Mouse (Mus musculus) heart, embryonic 14.5 days (tissue): ENCODE results near the gene Jarid2. TPM values are rescaled to one million over a fixed set of nuclear protein-coding genes. Genes with fewer than 3 reads are reported as not detected.

Experiments used
- ATAC-seq: fragments of 200-750 bp; cut with Nextera tagmentation; 2 replicates; pipeline ENCODE4 v1.8.0; 2017; ENCODE audit warnings: low read depth, moderate TSS enrichment; ENCODE audit not compliant: insufficient number of reproducible peaks, insufficient read depth, low FRiP score
- H3K27ac ChIP-seq, 2 experiments: fragments of 200-500 bp in 1 of 2; fragments of 300-500 bp in 1 of 2; sonication (generic) in 1 of 2; replicated peaks in 1 of 2; 2 replicates each; pipeline ENCODE4 v1.5.1; 2012 to 2014; ENCODE audit warnings: low read depth in 2 of 2, low read length in 2 of 2, control low read depth in 1 of 2, mild to moderate bottlenecking in 1 of 2, mixed read lengths in 1 of 2; ENCODE audit not compliant: control insufficient read depth in 1 of 2, insufficient read depth in 1 of 2
- H3K27me3 ChIP-seq: fragments of 300-500 bp; sonication (generic); 2 replicates; pipeline ENCODE4 v1.6.1; 2014; ENCODE audit warnings: mild to moderate bottlenecking, low read length, control low read depth; ENCODE audit not compliant: control insufficient read depth, insufficient read depth
- H3K36me3 ChIP-seq: fragments of 300-500 bp; sonication (generic); 2 replicates; pipeline ENCODE4 v1.6.1; 2014; ENCODE audit warnings: mild to moderate bottlenecking, control low read depth, low read length, mixed read lengths; ENCODE audit not compliant: control insufficient read depth, insufficient read depth
- H3K4me1 ChIP-seq, 2 experiments: fragments of 200-500 bp in 1 of 2; fragments of 300-500 bp in 1 of 2; sonication (generic) in 1 of 2; 2 replicates each; pipeline ENCODE4 v1.6.1; 2012 to 2014; ENCODE audit warnings: low read length in 2 of 2, control low read depth in 1 of 2, mixed read lengths in 1 of 2; ENCODE audit not compliant: control insufficient read depth in 2 of 2, insufficient read depth in 2 of 2
- H3K4me2 ChIP-seq: fragments of 300-500 bp; sonication (generic); 2 replicates; pipeline ENCODE4 v1.6.1; 2014; ENCODE audit warnings: mild to moderate bottlenecking, low read length
- H3K4me3 ChIP-seq, 2 experiments: fragments of 200-500 bp in 1 of 2; fragments of 300-500 bp in 1 of 2; sonication (generic) in 1 of 2; 2 replicates each; pipeline ENCODE4 v1.5.1; 2012 to 2014; ENCODE audit warnings: low read length in 2 of 2, mild to moderate bottlenecking in 2 of 2, control low read depth in 1 of 2, low read depth in 1 of 2, moderate library complexity in 1 of 2; ENCODE audit not compliant: control insufficient read depth in 1 of 2, insufficient read depth in 1 of 2
- H3K9ac ChIP-seq: fragments of 300-500 bp; sonication (generic); 2 replicates; pipeline ENCODE4 v1.6.1; 2014; ENCODE audit warnings: mild to moderate bottlenecking, low read length
- H3K9me3 ChIP-seq: fragments of 300-500 bp; sonication (generic); 2 replicates; pipeline ENCODE4 v1.6.1; 2016; ENCODE audit warnings: low read length, control low read depth; ENCODE audit not compliant: control insufficient read depth
- WGBS: fragments of 180-500 bp; shearing (Covaris S2); extraction: QIAGEN DNeasy Blood & Tissue Kit; methylation state at CpG from one replicate; pipeline ENCODE4 v1.1.7; 2014; 5-methylcytosine and 5-hydroxymethylcytosine counted together
- polyA plus RNA-seq: library from polyadenylated mRNA; unstranded; fragments of >200 nt; fragmentation: Nextera tagmentation; extraction: Ambion mirVana; gene quantifications from 2 replicates; pipeline ENCODE4 v1.2.1, GENCODE M21; 2014

The Jarid2 gene
- polyA plus RNA-seq, 1 experiment from 2014 or later, result 17.4 TPM

DNA sequence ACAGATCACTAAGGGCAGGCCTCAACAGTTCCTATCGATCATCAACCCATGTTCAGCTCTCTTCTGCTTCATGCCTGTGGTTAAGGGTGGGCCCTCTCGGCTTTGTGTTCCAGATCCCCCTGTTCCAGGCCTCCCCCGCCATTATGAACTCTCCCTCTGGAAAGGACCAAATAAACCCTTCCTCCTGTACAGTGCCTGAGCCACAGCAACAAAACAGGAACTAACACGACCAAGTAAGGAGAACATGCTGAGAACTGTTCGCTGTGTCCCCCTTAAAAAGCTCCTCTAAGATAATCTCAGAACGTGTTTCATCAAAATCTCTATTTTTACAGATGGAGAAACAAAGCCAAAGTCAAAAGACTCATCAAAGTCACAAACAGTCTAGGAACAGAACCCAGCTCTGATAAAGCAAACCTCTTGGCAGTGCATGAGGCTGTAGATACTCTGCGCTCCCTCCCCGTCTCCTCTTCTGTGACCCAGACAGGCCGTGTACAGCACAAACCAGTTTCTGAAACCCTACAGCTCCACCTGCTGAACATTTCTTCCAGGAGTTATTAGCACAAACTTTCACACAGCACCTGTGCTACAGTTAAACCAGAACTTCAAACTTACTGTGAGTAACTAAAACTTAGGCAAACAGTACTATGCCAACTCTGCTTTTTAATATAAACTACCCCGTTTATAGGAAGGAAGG, 223.3 kb downstream of the Jarid2 start:
- Histone ChIP-seq H3K4me3 (no peak overlapping the region), H3K4me2 (no peak overlapping the region), H3K9ac (no peak overlapping the region), H3K27ac (peak overlapping the region in 1 of 2 experiments; percentile 57; a peak in 2 of 4 replicates), H3K9me3 (no peaks in the 10 kb centered on the region), H3K4me1 (peaks cover 5 to 32% of the 10 kb centered on the region in 2 experiments), H3K27me3 (no peaks in the 10 kb centered on the region), H3K36me3 (peaks cover 17% of the 10 kb centered on the region)
- ATAC-seq, result no peak
- 45% methylated on average over 10 of the region's 10 CpGs for WGBS

DNA sequence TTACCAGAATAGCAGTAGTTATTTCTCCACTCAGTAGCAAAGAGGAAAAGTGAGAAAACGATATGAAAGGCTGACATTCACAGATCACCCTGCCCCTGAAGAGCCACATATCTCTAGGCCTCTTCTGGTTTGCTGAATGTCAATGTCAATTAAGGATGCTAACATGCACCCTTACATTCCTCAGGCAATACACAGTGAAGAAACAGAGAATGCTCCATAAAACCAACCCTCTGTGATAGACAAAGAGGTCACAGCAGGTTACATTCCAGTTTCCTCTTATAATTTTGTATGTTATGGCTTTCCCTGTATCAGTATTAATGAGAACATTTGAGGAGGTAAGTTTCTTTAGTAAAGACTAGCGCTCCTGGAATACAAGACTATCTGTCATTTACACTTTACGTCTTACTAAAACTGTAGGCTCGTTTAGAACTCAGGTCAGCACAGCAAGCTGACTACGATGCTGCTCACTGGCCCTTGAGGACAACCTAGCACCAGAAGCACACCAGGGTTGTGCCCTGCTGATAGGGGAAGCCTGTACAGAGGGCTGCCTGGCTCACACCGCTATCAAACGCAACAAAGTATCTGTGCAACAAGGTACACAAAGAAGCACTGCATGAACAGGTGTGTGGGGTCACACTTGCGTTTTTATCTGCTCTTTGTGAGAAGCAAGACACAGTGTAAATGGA, 224.4 kb downstream of the Jarid2 start:
- Histone ChIP-seq H3K4me2 (no peak overlapping the region), H3K9ac (no peak overlapping the region), H3K27me3 (no peaks in the 10 kb centered on the region), H3K27ac (no peak overlapping the region), H3K4me1 (peaks cover 4 to 22% of the 10 kb centered on the region in 2 experiments), H3K9me3 (no peaks in the 10 kb centered on the region), H3K36me3 (peaks cover 17% of the 10 kb centered on the region), H3K4me3 (no peak overlapping the region)
- ATAC-seq, result no peak
- WGBS, result 67% methylated on average over 8 of the region's 8 CpGs

DNA sequence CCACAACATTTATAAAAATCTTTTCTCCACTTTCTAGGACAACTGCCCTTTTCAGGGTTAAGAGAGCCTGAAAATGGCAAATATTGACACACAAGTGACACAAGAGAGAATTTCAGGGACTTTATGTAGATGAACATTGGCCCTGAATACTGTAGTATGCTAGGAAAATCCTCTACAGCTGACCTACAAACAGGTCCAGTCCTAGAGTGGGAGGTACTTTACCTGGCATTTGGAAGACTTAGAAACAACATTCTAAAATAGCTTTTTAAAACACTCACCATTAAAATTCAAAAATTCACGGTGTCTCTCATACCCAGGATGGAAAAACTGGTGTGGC, 224.9 kb downstream of the Jarid2 start:
- Histone ChIP-seq H3K9me3 (no peaks in the 10 kb centered on the region), H3K9ac (no peak overlapping the region), H3K4me2 (no peak overlapping the region), H3K4me1 (peaks cover 4 to 18% of the 10 kb centered on the region in 2 experiments), H3K36me3 (peaks cover 17% of the 10 kb centered on the region), H3K27me3 (no peaks in the 10 kb centered on the region), H3K27ac (no peak overlapping the region), H3K4me3 (no peak overlapping the region)
- ATAC-seq, result no peak
- WGBS, result 89% methylated on average over 1 of the region's 1 CpGs

DNA sequence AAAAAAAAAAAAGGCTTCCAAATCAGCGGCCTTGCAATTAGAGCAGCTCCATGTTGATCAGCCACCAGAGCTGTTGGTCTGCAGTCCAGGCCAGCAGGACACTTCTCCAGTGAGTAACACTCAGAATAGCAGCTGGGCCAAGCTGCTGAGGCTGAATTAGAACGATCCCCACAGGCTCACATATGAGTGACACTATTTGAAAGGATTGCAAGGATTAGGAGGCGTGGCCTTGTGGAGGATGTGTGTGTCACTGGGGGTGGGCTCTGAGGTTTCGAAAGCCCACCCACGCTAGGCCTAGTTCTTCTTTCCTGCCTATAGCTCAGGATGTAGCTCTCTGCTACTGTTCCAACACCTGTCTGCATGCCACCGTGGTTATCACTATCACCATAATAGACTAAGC, 226.5 kb downstream of the Jarid2 start:
- H3K9me3 ChIP-seq, result no peaks in the 10 kb centered on the region
- H3K4me3 ChIP-seq, result no peak overlapping the region
- H3K27ac ChIP-seq, result no peak overlapping the region
- H3K9ac ChIP-seq, result no peak overlapping the region
- no peak overlapping the region for H3K4me2 ChIP-seq
- H3K27me3 ChIP-seq, result no peaks in the 10 kb centered on the region
- 97% methylated on average over 6 of the region's 6 CpGs for WGBS
- peaks cover 17% of the 10 kb centered on the region for H3K36me3 ChIP-seq
- no peak for ATAC-seq
- H3K4me1 ChIP-seq, result peaks cover 4 to 13% of the 10 kb centered on the region in 2 experiments

DNA sequence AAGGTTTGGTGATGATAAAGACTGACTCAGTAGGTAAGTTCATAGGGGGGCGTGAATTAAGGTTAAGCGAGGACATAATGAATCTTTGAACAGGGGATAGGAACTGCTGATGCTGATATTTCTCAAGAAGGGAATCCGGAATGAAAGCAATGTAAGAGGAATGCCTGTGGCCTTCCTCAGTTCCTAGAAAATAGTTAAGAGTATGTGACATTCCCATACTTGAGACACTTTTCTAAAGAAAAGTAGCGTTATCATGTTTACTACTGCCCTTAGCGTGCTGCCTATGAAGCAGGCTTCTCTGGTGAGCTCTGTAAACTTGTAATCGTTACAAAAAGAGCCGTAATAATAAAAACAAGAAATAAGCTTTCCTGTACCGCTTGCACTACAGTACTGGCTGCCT, 227.8 kb downstream of the Jarid2 start:
- Histone ChIP-seq H3K27ac (no peak overlapping the region), H3K4me2 (no peak overlapping the region), H3K27me3 (no peaks in the 10 kb centered on the region), H3K9me3 (no peaks in the 10 kb centered on the region), H3K4me1 (peaks cover 6 to 13% of the 10 kb centered on the region in 2 experiments), H3K9ac (no peak overlapping the region), H3K36me3 (peaks cover 13% of the 10 kb centered on the region), H3K4me3 (no peak overlapping the region)
- 91% methylated on average over 8 of the region's 8 CpGs for WGBS
- no peak for ATAC-seq

DNA sequence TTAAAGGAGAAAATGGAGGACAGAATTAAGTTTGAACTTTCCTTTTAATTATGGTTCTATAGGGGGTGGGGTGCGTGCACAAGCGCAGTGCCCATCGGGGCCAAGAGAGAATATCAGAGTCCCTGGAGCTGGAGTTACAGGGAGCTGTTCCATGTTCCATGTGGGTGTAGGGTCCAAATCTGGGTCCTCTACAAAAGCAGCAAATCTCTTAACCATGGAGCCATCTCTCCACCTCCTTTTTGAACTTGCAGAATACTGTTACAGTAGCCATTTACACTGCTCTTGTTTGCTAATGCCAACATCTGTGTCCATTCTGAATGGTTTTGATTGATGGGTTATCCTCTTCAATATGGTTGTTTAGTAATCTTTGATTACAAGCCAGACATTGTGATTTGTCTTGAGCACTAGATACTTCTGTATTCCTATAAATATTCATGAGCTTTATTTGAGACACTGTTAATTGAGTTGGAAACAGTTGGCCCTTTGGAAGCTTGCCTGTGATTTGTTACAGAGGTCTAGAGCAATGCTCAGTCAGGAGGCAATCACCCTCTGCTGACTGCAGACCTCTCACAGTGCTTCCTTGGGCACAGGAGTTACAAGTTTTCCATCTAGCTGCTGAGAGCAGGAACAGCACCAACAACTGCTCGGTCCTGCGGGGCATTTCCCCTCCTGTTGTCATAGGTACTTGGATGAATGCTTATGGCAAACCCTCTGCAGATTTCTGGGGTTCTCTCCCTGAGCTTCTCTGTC, 231.4 kb downstream of the Jarid2 start:
- H3K9ac ChIP-seq, result no peak overlapping the region
- WGBS, result 74% methylated on average over 5 of the region's 5 CpGs
- no peak overlapping the region for H3K4me3 ChIP-seq
- no peak overlapping the region for H3K4me2 ChIP-seq
- no peaks in the 10 kb centered on the region for H3K27me3 ChIP-seq
- no peak for ATAC-seq
- H3K9me3 ChIP-seq, result no peaks in the 10 kb centered on the region
- peaks cover 2 to 10% of the 10 kb centered on the region in 2 experiments; a peak in 1 of 4 replicates for H3K4me1 ChIP-seq
- no peak overlapping the region for H3K27ac ChIP-seq
- peaks cover 15% of the 10 kb centered on the region for H3K36me3 ChIP-seq
